Mouse (Mus musculus) heart, adult 2 months (tissue): ENCODE measurements around the gene Ralgps1.

Experiments used
- CTCF ChIP-seq: fragments of 200-600 bp; IDR thresholded peaks from 2 replicates; pipeline ENCODE4 v1.8.1; 2022; ENCODE audit warnings: antibody characterized with exemption, mild to moderate bottlenecking, moderate library complexity
- EP300 ChIP-seq: fragments of 200-500 bp; IDR thresholded peaks from 2 replicates; pipeline ENCODE4 v1.6.1; 2011; ENCODE audit warnings: low read depth, low read length, control low read depth; ENCODE audit not compliant: insufficient read depth
- POLR2A ChIP-seq: fragments of 200-500 bp; IDR thresholded peaks from 2 replicates; pipeline ENCODE4 v1.6.1; 2011; ENCODE audit warnings: mild to moderate bottlenecking, low read depth, low read length, control low read depth; ENCODE audit not compliant: insufficient read depth

GRCm38 (mm10) chr2:33345956-33346355 lies 25.3 kb downstream of the Ralgps1 start:
- TF ChIP-seq CTCF (no peak), POLR2A (peak; percentile 10; the same call in 1 of the 2 replicates), EP300 (no peak)
